Mouse (Mus musculus) liver, embryonic 12.5 days (tissue): ENCODE measurements at regions not wholly inside any gene's neighbourhood (a gene's known extent, or its start where the extent isn't known, plus 50 kb on each side); places are given as distances from the start of the nearest gene placed in this dataset.

ENCODE experiments used
- ATAC-seq: fragments of 200-750 bp; cut with Nextera tagmentation; 2 replicates; pipeline ENCODE4 v1.8.0; 2017; ENCODE audit warnings: moderate number of reproducible peaks, mild to moderate bottlenecking, moderate library complexity
- H3K27ac ChIP-seq: fragments of 300-500 bp; sonication (generic); 2 replicates; pipeline ENCODE4 v1.5.1; 2016; ENCODE audit warnings: mild to moderate bottlenecking
- H3K27me3 ChIP-seq: fragments of 300-500 bp; sonication (generic); replicated peaks from 2 replicates; pipeline ENCODE4 v1.6.1; 2016; ENCODE audit warnings: mild to moderate bottlenecking, moderate library complexity
- H3K36me3 ChIP-seq: fragments of 300-500 bp; sonication (generic); 2 replicates; pipeline ENCODE4 v1.6.1; 2016; ENCODE audit warnings: mild to moderate bottlenecking, moderate library complexity
- H3K4me1 ChIP-seq: fragments of 300-500 bp; sonication (generic); 2 replicates; pipeline ENCODE4 v1.6.1; 2016
- H3K4me2 ChIP-seq: fragments of 300-500 bp; sonication (generic); 2 replicates; pipeline ENCODE4 v1.6.1; 2016; ENCODE audit warnings: mild to moderate bottlenecking, moderate library complexity
- H3K4me3 ChIP-seq: fragments of 300-500 bp; sonication (generic); 2 replicates; pipeline ENCODE4 v1.5.1; 2016; ENCODE audit warnings: mild to moderate bottlenecking, moderate library complexity
- H3K9ac ChIP-seq: fragments of 300-500 bp; sonication (generic); 2 replicates; pipeline ENCODE4 v1.6.1; 2016; ENCODE audit warnings: mild to moderate bottlenecking, moderate library complexity
- H3K9me3 ChIP-seq: fragments of 300-500 bp; sonication (generic); replicated peaks from 2 replicates; pipeline ENCODE4 v1.6.1; 2016; ENCODE audit warnings: mild to moderate bottlenecking, moderate library complexity
- WGBS: fragments of 180-500 bp; shearing (Covaris S2); methylation state at CpG from one replicate; pipeline ENCODE4 v1.1.7; 2016; ENCODE audit not compliant: insufficient replicate concordance; 5-methylcytosine and 5-hydroxymethylcytosine counted together

- no peak for ATAC-seq
- H3K4me3 ChIP-seq: no peak overlapping the region
- H3K36me3 ChIP-seq: no peaks in the 10 kb centered on the region
- H3K9me3 ChIP-seq: no peaks in the 10 kb centered on the region
- 77% methylated on average over 8 of the region's 8 CpGs for WGBS
- no peak overlapping the region for H3K4me2 ChIP-seq
- H3K4me1 ChIP-seq: no peaks in the 10 kb centered on the region
- no peaks in the 10 kb centered on the region for H3K27me3 ChIP-seq
- H3K9ac ChIP-seq: no peak overlapping the region
- no peak overlapping the region for H3K27ac ChIP-seq
Measured at GRCm38 (mm10) chr7:68906771-68907395, 157.8 kb upstream of the Arrdc4 start.

GRCm38 (mm10) chr7:68905793-68906192 is 156.8 kb upstream of the Arrdc4 start:
- Histone ChIP-seq H3K9me3 (no peaks in the 10 kb centered on the region), H3K27ac (no peak overlapping the region), H3K9ac (no peak overlapping the region), H3K27me3 (no peaks in the 10 kb centered on the region), H3K4me3 (no peak overlapping the region), H3K4me1 (no peaks in the 10 kb centered on the region), H3K4me2 (no peak overlapping the region), H3K36me3 (no peaks in the 10 kb centered on the region)
- WGBS: 74% methylated on average over 4 of the region's 4 CpGs
- no peak for ATAC-seq

GRCm38 (mm10) chr7:68886173-68886572 is 137.1 kb upstream of the Arrdc4 start:
- Histone ChIP-seq H3K4me1 (no peaks in the 10 kb centered on the region), H3K9me3 (no peaks in the 10 kb centered on the region), H3K27me3 (no peaks in the 10 kb centered on the region), H3K4me3 (no peak overlapping the region), H3K36me3 (no peaks in the 10 kb centered on the region), H3K27ac (no peak overlapping the region), H3K4me2 (no peak overlapping the region), H3K9ac (no peak overlapping the region)
- no peak for ATAC-seq

GRCm38 (mm10) chr7:68873008-68873407 is 124.0 kb upstream of the Arrdc4 start:
- no peak for ATAC-seq
- Histone ChIP-seq H3K27ac (no peak overlapping the region), H3K9me3 (no peaks in the 10 kb centered on the region), H3K4me3 (no peak overlapping the region), H3K4me1 (no peaks in the 10 kb centered on the region), H3K27me3 (no peaks in the 10 kb centered on the region), H3K9ac (no peak overlapping the region), H3K4me2 (no peak overlapping the region), H3K36me3 (no peaks in the 10 kb centered on the region)
- 52% methylated on average over 5 of the region's 5 CpGs for WGBS

- no peaks in the 10 kb centered on the region for H3K4me1 ChIP-seq
- no peak overlapping the region for H3K4me2 ChIP-seq
- no peak overlapping the region for H3K4me3 ChIP-seq
- no peaks in the 10 kb centered on the region for H3K36me3 ChIP-seq
- no peaks in the 10 kb centered on the region for H3K9me3 ChIP-seq
- ATAC-seq: no peak
- H3K27ac ChIP-seq: no peak overlapping the region
- no peaks in the 10 kb centered on the region for H3K27me3 ChIP-seq
- 48% methylated on average over 7 of the region's 7 CpGs for WGBS
- H3K9ac ChIP-seq: no peak overlapping the region
Measured at GRCm38 (mm10) chr7:68864322-68865031, 115.4 kb upstream of the Arrdc4 start.

- no peaks in the 10 kb centered on the region for H3K9me3 ChIP-seq
- ATAC-seq: no peak
- WGBS: 51% methylated on average over 2 of the region's 2 CpGs
- no peak overlapping the region for H3K27ac ChIP-seq
- H3K4me3 ChIP-seq: no peak overlapping the region
- H3K9ac ChIP-seq: no peak overlapping the region
- H3K36me3 ChIP-seq: no peaks in the 10 kb centered on the region
- H3K4me1 ChIP-seq: no peaks in the 10 kb centered on the region
- no peaks in the 10 kb centered on the region for H3K27me3 ChIP-seq
- H3K4me2 ChIP-seq: no peak overlapping the region
Measured at GRCm38 (mm10) chr7:68858471-68859210, 109.6 kb upstream of the Arrdc4 start.

GRCm38 (mm10) chr7:68851981-68852575 is 103.0 kb upstream of the Arrdc4 start:
- ATAC-seq: no peak
- 49% methylated on average over 3 of the region's 3 CpGs for WGBS
- Histone ChIP-seq H3K9ac (no peak overlapping the region), H3K4me3 (no peak overlapping the region), H3K27ac (no peak overlapping the region), H3K27me3 (no peaks in the 10 kb centered on the region), H3K4me1 (no peaks in the 10 kb centered on the region), H3K36me3 (no peaks in the 10 kb centered on the region), H3K9me3 (no peaks in the 10 kb centered on the region), H3K4me2 (no peak overlapping the region)

GRCm38 (mm10) chr7:68844606-68845005 is 95.6 kb upstream of the Arrdc4 start:
- Histone ChIP-seq H3K36me3 (no peaks in the 10 kb centered on the region), H3K4me1 (no peaks in the 10 kb centered on the region), H3K27ac (no peak overlapping the region), H3K4me3 (no peak overlapping the region), H3K4me2 (no peak overlapping the region), H3K27me3 (no peaks in the 10 kb centered on the region), H3K9ac (no peak overlapping the region), H3K9me3 (no peaks in the 10 kb centered on the region)
- 39% methylated on average over 7 of the region's 7 CpGs for WGBS
- ATAC-seq: no peak

GRCm38 (mm10) chr7:68843374-68843773 is 94.3 kb upstream of the Arrdc4 start:
- Histone ChIP-seq H3K36me3 (no peaks in the 10 kb centered on the region), H3K4me2 (no peak overlapping the region), H3K9me3 (no peaks in the 10 kb centered on the region), H3K27me3 (no peaks in the 10 kb centered on the region), H3K4me1 (no peaks in the 10 kb centered on the region), H3K9ac (no peak overlapping the region), H3K27ac (no peak overlapping the region), H3K4me3 (no peak overlapping the region)
- 29% methylated on average over 4 of the region's 4 CpGs for WGBS
- no peak for ATAC-seq

GRCm38 (mm10) chr7:68833977-68834791 is 85.1 kb upstream of the Arrdc4 start:
- H3K4me3 ChIP-seq: no peak overlapping the region
- no peak overlapping the region for H3K9ac ChIP-seq
- no peak for ATAC-seq
- H3K4me2 ChIP-seq: no peak overlapping the region
- 34% methylated on average over 10 of the region's 10 CpGs for WGBS
- no peaks in the 10 kb centered on the region for H3K27me3 ChIP-seq
- no peaks in the 10 kb centered on the region for H3K4me1 ChIP-seq
- H3K36me3 ChIP-seq: no peaks in the 10 kb centered on the region
- H3K27ac ChIP-seq: no peak overlapping the region
- H3K9me3 ChIP-seq: no peaks in the 10 kb centered on the region

- no peak overlapping the region for H3K4me3 ChIP-seq
- 68% methylated on average over 7 of the region's 7 CpGs for WGBS
Measured at GRCm38 (mm10) chr7:68833517-68833916, 84.5 kb upstream of the Arrdc4 start.

More at GRCm38 (mm10) chr7:68833517-68833916, 84.5 kb upstream of the Arrdc4 start:
- Histone ChIP-seq H3K9me3 (no peaks in the 10 kb centered on the region), H3K27me3 (no peaks in the 10 kb centered on the region), H3K4me2 (no peak overlapping the region), H3K36me3 (no peaks in the 10 kb centered on the region), H3K9ac (no peak overlapping the region), H3K27ac (no peak overlapping the region), H3K4me1 (no peaks in the 10 kb centered on the region)
- no peak for ATAC-seq
